Mouse (Mus musculus) heart, embryonic 14.5 days (tissue): ENCODE data around the gene Snip1. TPM values are rescaled to one million over a fixed set of nuclear protein-coding genes. Genes with fewer than 3 reads are reported as not detected.

Source experiments
- ATAC-seq: fragments of 200-750 bp; cut with Nextera tagmentation; 2 replicates; pipeline ENCODE4 v1.8.0; 2017; ENCODE audit warnings: low read depth, moderate TSS enrichment; ENCODE audit not compliant: insufficient number of reproducible peaks, insufficient read depth, low FRiP score
- H3K27ac ChIP-seq, 2 experiments: fragments of 200-500 bp in 1 of 2; fragments of 300-500 bp in 1 of 2; sonication (generic) in 1 of 2; replicated peaks in 1 of 2; 2 replicates each; pipeline ENCODE4 v1.5.1; 2012 to 2014; ENCODE audit warnings: low read depth in 2 of 2, low read length in 2 of 2, control low read depth in 1 of 2, mild to moderate bottlenecking in 1 of 2, mixed read lengths in 1 of 2; ENCODE audit not compliant: control insufficient read depth in 1 of 2, insufficient read depth in 1 of 2
- H3K27me3 ChIP-seq: fragments of 300-500 bp; sonication (generic); 2 replicates; pipeline ENCODE4 v1.6.1; 2014; ENCODE audit warnings: mild to moderate bottlenecking, low read length, control low read depth; ENCODE audit not compliant: control insufficient read depth, insufficient read depth
- H3K36me3 ChIP-seq: fragments of 300-500 bp; sonication (generic); 2 replicates; pipeline ENCODE4 v1.6.1; 2014; ENCODE audit warnings: mild to moderate bottlenecking, control low read depth, low read length, mixed read lengths; ENCODE audit not compliant: control insufficient read depth, insufficient read depth
- H3K4me1 ChIP-seq, 2 experiments: fragments of 200-500 bp in 1 of 2; fragments of 300-500 bp in 1 of 2; sonication (generic) in 1 of 2; 2 replicates each; pipeline ENCODE4 v1.6.1; 2012 to 2014; ENCODE audit warnings: low read length in 2 of 2, control low read depth in 1 of 2, mixed read lengths in 1 of 2; ENCODE audit not compliant: control insufficient read depth in 2 of 2, insufficient read depth in 2 of 2
- H3K4me2 ChIP-seq: fragments of 300-500 bp; sonication (generic); 2 replicates; pipeline ENCODE4 v1.6.1; 2014; ENCODE audit warnings: mild to moderate bottlenecking, low read length
- H3K4me3 ChIP-seq, 2 experiments: fragments of 200-500 bp in 1 of 2; fragments of 300-500 bp in 1 of 2; sonication (generic) in 1 of 2; 2 replicates each; pipeline ENCODE4 v1.5.1; 2012 to 2014; ENCODE audit warnings: low read length in 2 of 2, mild to moderate bottlenecking in 2 of 2, control low read depth in 1 of 2, low read depth in 1 of 2, moderate library complexity in 1 of 2; ENCODE audit not compliant: control insufficient read depth in 1 of 2, insufficient read depth in 1 of 2
- H3K9ac ChIP-seq: fragments of 300-500 bp; sonication (generic); 2 replicates; pipeline ENCODE4 v1.6.1; 2014; ENCODE audit warnings: mild to moderate bottlenecking, low read length
- H3K9me3 ChIP-seq: fragments of 300-500 bp; sonication (generic); 2 replicates; pipeline ENCODE4 v1.6.1; 2016; ENCODE audit warnings: low read length, control low read depth; ENCODE audit not compliant: control insufficient read depth
- WGBS: fragments of 180-500 bp; shearing (Covaris S2); extraction: QIAGEN DNeasy Blood & Tissue Kit; methylation state at CpG from one replicate; pipeline ENCODE4 v1.1.7; 2014; 5-methylcytosine and 5-hydroxymethylcytosine counted together
- polyA plus RNA-seq: library from polyadenylated mRNA; unstranded; fragments of >200 nt; fragmentation: Nextera tagmentation; extraction: Ambion mirVana; gene quantifications from 2 replicates; pipeline ENCODE4 v1.2.1, GENCODE M21; 2014

The Snip1 gene
- polyA plus RNA-seq, 1 experiment from 2014 or later: 19.3 TPM

- Histone ChIP-seq H3K36me3 (peaks cover 34% of the 10 kb centered on the region), H3K9ac (no peak overlapping the region), H3K4me3 (no peak overlapping the region), H3K4me1 (peaks cover 0 to 9% of the 10 kb centered on the region in 2 experiments; a peak in 2 of 4 replicates), H3K27ac (no peak overlapping the region), H3K4me2 (no peak overlapping the region), H3K27me3 (no peaks in the 10 kb centered on the region), H3K9me3 (no peaks in the 10 kb centered on the region)
- no peak for ATAC-seq
- 69% methylated on average over 13 of the region's 13 CpGs for WGBS
These were observed 34.9 kb downstream of the Snip1 start for GRCm38 (mm10) chr4:125101334-125101733.

DNA sequence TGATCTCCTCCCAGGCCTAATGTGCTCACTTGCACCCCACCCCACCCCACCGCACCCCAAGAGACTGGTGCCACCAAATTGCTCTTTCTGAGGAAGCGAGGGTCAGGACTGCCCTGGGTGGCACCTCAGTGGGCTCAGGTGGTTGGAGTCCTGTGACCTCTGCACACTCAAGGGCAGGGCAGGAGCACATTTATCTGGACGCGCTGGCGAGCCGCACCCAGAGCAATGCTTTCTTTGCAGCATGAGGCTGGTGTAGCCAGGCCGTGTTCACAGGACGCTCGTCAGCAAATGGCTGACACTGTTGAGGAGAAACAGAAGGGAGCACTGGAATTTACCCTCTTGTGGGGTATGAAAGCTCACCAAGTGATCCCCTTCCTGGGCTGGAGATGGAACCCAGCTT, 38.9 kb downstream of the Snip1 start:
- Histone ChIP-seq H3K27me3 (no peaks in the 10 kb centered on the region), H3K4me1 (peaks cover 0 to 9% of the 10 kb centered on the region in 2 experiments; a peak in 2 of 4 replicates), H3K4me3 (no peak overlapping the region), H3K27ac (peak overlapping the region; percentile 33 to 50; a peak in 1 of 4 replicates), H3K36me3 (peaks cover 53% of the 10 kb centered on the region), H3K9me3 (no peaks in the 10 kb centered on the region), H3K4me2 (no peak overlapping the region), H3K9ac (peak overlapping the region; percentile 21; the same call in 1 of the 2 replicates)
- peak; percentile 37; the same call in 1 of the 2 replicates for ATAC-seq
- 54% methylated on average over 9 of the region's 9 CpGs for WGBS

DNA sequence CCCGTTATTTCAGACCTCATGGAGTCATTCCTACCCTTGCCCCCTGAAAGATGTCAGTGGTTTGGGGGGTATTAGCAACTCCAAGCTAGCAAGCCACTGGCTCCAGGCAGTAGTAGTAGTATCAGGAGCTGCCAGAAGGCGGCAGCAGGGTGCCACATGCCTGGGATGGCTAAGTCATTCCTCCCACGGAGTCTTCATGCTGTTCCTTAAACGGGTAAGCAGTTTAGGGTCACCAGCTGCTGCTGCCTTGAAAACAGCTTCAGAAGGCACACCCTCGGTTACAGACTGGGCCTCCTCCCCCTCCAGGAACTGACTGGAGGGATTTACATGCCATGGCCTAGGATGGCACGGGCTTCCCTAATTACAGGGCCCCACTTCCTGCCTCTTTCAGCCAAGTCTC, 48.2 kb downstream of the Snip1 start:
- Histone ChIP-seq H3K4me3 (no peak overlapping the region), H3K27ac (no peak overlapping the region), H3K36me3 (peaks cover 24% of the 10 kb centered on the region), H3K27me3 (no peaks in the 10 kb centered on the region), H3K9me3 (no peaks in the 10 kb centered on the region), H3K9ac (no peak overlapping the region), H3K4me1 (peaks cover 10% of the 10 kb centered on the region in 2 experiments; a peak in 3 of 4 replicates), H3K4me2 (no peak overlapping the region)
- 18% methylated on average over 6 of the region's 6 CpGs for WGBS
- no peak for ATAC-seq

DNA sequence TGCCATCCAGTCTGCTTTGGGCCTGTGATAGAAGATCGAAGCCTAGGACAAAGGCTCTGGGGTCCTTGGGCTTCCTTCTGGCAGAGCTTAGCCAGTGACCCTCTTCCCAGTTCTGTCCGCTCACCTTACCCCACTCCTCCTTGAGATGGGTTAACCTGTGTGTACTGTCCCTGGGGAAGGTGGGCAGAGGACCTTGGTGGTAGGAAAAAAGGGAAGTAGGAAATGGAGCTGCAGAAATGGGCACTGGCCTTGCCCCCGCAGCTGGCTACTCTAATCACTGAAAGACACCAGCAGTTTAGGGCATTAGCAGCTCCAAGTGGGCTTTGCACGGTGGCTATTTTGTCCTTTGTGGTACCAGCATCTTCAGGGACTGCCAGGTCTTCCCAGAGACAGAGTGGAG, 48.6 kb downstream of the Snip1 start:
- Histone ChIP-seq H3K4me1 (peaks cover 10% of the 10 kb centered on the region in 2 experiments; a peak in 3 of 4 replicates), H3K9me3 (no peaks in the 10 kb centered on the region), H3K4me2 (no peak overlapping the region), H3K9ac (no peak overlapping the region), H3K27me3 (no peaks in the 10 kb centered on the region), H3K36me3 (peaks cover 24% of the 10 kb centered on the region), H3K4me3 (no peak overlapping the region), H3K27ac (no peak overlapping the region)
- ATAC-seq: no peak
- 75% methylated on average over 4 of the region's 4 CpGs for WGBS

GRCm38 (mm10) chr4:125115710-125116089, 49.2 kb downstream of the Snip1 start:
- WGBS: 46% methylated on average over 6 of the region's 6 CpGs
- peaks cover 10% of the 10 kb centered on the region in 2 experiments; a peak in 3 of 4 replicates for H3K4me1 ChIP-seq
- no peak overlapping the region for H3K9ac ChIP-seq
- no peak overlapping the region for H3K4me3 ChIP-seq
- no peaks in the 10 kb centered on the region for H3K27me3 ChIP-seq
- no peaks in the 10 kb centered on the region for H3K9me3 ChIP-seq
- H3K4me2 ChIP-seq: no peak overlapping the region
- no peak overlapping the region for H3K27ac ChIP-seq
- no peak for ATAC-seq
- peaks cover 25% of the 10 kb centered on the region for H3K36me3 ChIP-seq

- Histone ChIP-seq H3K9ac (no peak overlapping the region), H3K36me3 (peaks cover 23% of the 10 kb centered on the region), H3K4me3 (no peak overlapping the region), H3K4me2 (no peak overlapping the region), H3K27ac (no peak overlapping the region), H3K27me3 (no peaks in the 10 kb centered on the region), H3K9me3 (no peaks in the 10 kb centered on the region), H3K4me1 (peaks cover 10% of the 10 kb centered on the region in 2 experiments; a peak in 3 of 4 replicates)
- WGBS: 55% methylated on average over 9 of the region's 9 CpGs
- no peak for ATAC-seq
These were observed 49.8 kb downstream of the Snip1 start for GRCm38 (mm10) chr4:125116090-125116861.

- H3K9me3 ChIP-seq: no peaks in the 10 kb centered on the region
- no peak overlapping the region for H3K4me3 ChIP-seq
- H3K4me2 ChIP-seq: no peak overlapping the region
- peaks cover 23% of the 10 kb centered on the region for H3K36me3 ChIP-seq
- 74% methylated on average over 13 of the region's 13 CpGs for WGBS
- no peak overlapping the region for H3K9ac ChIP-seq
- ATAC-seq: no peak
- no peak overlapping the region for H3K27ac ChIP-seq
- peaks cover 10% of the 10 kb centered on the region in 2 experiments; a peak in 3 of 4 replicates for H3K4me1 ChIP-seq
- H3K27me3 ChIP-seq: no peaks in the 10 kb centered on the region
These were observed 50.5 kb downstream of the Snip1 start for GRCm38 (mm10) chr4:125116929-125117328.
